In the genomic region with DNA sequence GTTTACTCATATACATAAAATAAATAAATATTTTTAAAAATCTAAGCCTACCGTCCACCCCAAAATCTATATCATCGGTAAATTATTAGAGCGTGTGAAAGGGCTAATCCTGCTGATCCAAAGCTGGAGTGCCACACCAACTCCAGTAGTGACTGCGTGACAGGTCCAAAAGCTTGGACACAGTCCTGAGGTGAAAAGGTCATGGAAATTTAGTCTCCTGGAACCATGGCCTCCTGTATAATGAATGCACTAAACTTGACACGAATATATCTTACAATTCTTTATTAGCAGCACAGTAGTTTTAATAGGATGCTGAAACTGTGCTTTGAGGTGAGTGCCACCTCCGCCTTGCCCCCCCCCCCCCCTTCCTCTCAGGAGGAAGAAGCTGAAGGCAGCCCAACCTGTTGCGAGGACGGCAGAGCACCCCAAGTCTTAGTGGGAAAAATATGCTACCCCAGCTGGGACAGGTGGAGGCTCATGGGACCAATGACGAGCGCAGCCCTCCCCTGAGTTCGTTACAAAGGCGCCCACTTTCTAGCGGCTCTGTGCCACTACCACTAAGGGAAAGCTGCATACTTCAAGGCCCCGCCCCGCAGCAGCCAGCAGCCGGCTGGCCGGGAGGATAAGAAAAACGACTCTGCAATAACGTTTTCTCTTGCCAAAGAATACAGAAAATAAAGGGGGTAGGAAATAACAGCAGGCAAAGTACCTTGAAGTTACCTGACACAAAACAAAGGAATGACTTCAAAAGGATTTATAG, we compare ENCODE assay signal across 8 mouse cellular contexts. TPM values are rescaled to one million over a fixed set of nuclear protein-coding genes. Genes with fewer than 3 reads are reported as not detected.
A peak's percentile ranks its signal among the peaks of the same experiment; 100 is the strongest.
DNase-seq lines count a peak whose midpoint lies in the region; ATAC-seq and TF ChIP-seq lines count a peak whose summit lies in the region.

No protein-coding gene starts in this region.

- no peak for TF ChIP-seq CTCF in lung, postnatal 0 days (IDR thresholded peaks at IDR 0.05)

- H3K9ac ChIP-seq in forebrain, embryonic 13.5 days, result no peak overlapping the region; the same call in 1 of the 2 replicates
- H3K9ac ChIP-seq in kidney, embryonic 14.5 days (ENCODE audit: low read depth, low read length), result 0 out of 2 replicates have a peak overlapping the region, but pooled peaks have one; percentile 23
- H3K9ac ChIP-seq in lung, postnatal 0 days (replicated peaks; ENCODE audit: low read depth), result no peak overlapping the region

- DNase-seq in left cerebral cortex, postnatal 4 days, result peak; percentile 6
- DNase-seq in left cerebral cortex, adult 9 months (ENCODE audit: low spot score in 2 of 2), result no peak
- peak; percentile 40 for DNase-seq in lung, postnatal 0 days (ENCODE audit: low spot score)
- peak; percentile 74 to 83 for DNase-seq in spleen, postnatal 4 days (ENCODE audit: low spot score in 2 of 2)
- no peak for DNase-seq in cerebellum, postnatal 4 days (ENCODE audit: low spot score in 2 of 2)

- TF ChIP-seq EP300 in lung, postnatal 0 days (IDR thresholded peaks at IDR 0.05), result no peak

- no peaks in the 10 kb centered on the region for H3K9me3 ChIP-seq in forebrain, embryonic 13.5 days (replicated peaks)
- H3K9me3 ChIP-seq in kidney, embryonic 14.5 days (ENCODE audit: control insufficient read depth, low read length), result no peaks in the 10 kb centered on the region
- H3K9me3 ChIP-seq in lung, postnatal 0 days (ENCODE audit: low read length), result no peaks in the 10 kb centered on the region

- peak; percentile 81; the same call in 1 of the 2 replicates for ATAC-seq in forebrain, embryonic 13.5 days
- ATAC-seq in kidney, embryonic 14.5 days (ENCODE audit: low FRiP score, low TSS enrichment), result peak; percentile 85
- peak; percentile 72 for ATAC-seq in lung, postnatal 0 days
- no peak for ATAC-seq in inflammation-experienced regulatory T-cells, adult 6 months

- H3K36me3 ChIP-seq in forebrain, embryonic 13.5 days (ENCODE audit: poor library complexity, severe bottlenecking), result no peaks in the 10 kb centered on the region
- no peaks in the 10 kb centered on the region for H3K36me3 ChIP-seq in kidney, embryonic 14.5 days (ENCODE audit: control insufficient read depth, insufficient read depth, low read length)
- no peaks in the 10 kb centered on the region for H3K36me3 ChIP-seq in lung, postnatal 0 days (ENCODE audit: insufficient read depth, low read length)

- no peaks in the 10 kb centered on the region for H3K27me3 ChIP-seq in forebrain, embryonic 13.5 days
- H3K27me3 ChIP-seq in kidney, embryonic 14.5 days (ENCODE audit: control insufficient read depth, insufficient read depth, low read length), result no peaks in the 10 kb centered on the region
- H3K27me3 ChIP-seq in lung, postnatal 0 days (replicated peaks; ENCODE audit: insufficient read depth, low read length), result no peaks in the 10 kb centered on the region

- H3K4me1 ChIP-seq in forebrain, embryonic 13.5 days, result 0 out of 2 replicates have a peak, but pooled peaks cover 5% of the 10 kb centered on the region
- H3K4me1 ChIP-seq in kidney, embryonic 14.5 days (ENCODE audit: control insufficient read depth, insufficient read depth, low read length), result no peaks in the 10 kb centered on the region
- no peaks in the 10 kb centered on the region for H3K4me1 ChIP-seq in lung, postnatal 0 days (ENCODE audit: insufficient read depth, low read depth, low read length)

- H3K27ac ChIP-seq in forebrain, embryonic 13.5 days, result no peak overlapping the region
- H3K27ac ChIP-seq in kidney, embryonic 14.5 days (ENCODE audit: low read depth, low read length), result no peak overlapping the region
- H3K27ac ChIP-seq in lung, postnatal 0 days (ENCODE audit: low read length), result no peak overlapping the region

- H3K4me3 ChIP-seq in forebrain, embryonic 13.5 days, result peak overlapping the region; percentile 24; the same call in 1 of the 2 replicates
- peak overlapping the region; percentile 10; the same call in 1 of the 2 replicates for H3K4me3 ChIP-seq in kidney, embryonic 14.5 days (ENCODE audit: low read length)
- no peak overlapping the region; the same call in 1 of the 2 replicates for H3K4me3 ChIP-seq in lung, postnatal 0 days (ENCODE audit: low read depth, low read length)

- intact Hi-C loops in left cerebral cortex, postnatal 4 days (cut with DNase I), result no loop called here

- peak overlapping the region; percentile 55 for H3K4me2 ChIP-seq in forebrain, embryonic 13.5 days
- H3K4me2 ChIP-seq in kidney, embryonic 14.5 days (replicated peaks; ENCODE audit: low read depth, low read length), result peak overlapping the region; percentile 41
- H3K4me2 ChIP-seq in lung, postnatal 0 days (replicated peaks; ENCODE audit: low read depth, low read length), result peak overlapping the region; percentile 45

- 19% methylated on average over 19 of the region's 19 CpGs for WGBS in forebrain, embryonic 13.5 days
- WGBS in kidney, embryonic 14.5 days, result 16% methylated on average over 19 of the region's 19 CpGs
- 19% methylated on average over 19 of the region's 19 CpGs for WGBS in lung, postnatal 0 days

RNA-seq across cellular contexts. Expression of gene Acnat1, which starts 4.6 kb away (rescaled TPM):
- under 1 TPM; 0.42 to 0.68 TPM for total RNA-seq in left cerebral cortex, postnatal 4 days (2021)
- not detected in 2 replicates for polyA plus RNA-seq in forebrain, embryonic 13.5 days (2015; fragmentation: Nextera tagmentation; extraction: Ambion mirVana)
- polyA plus RNA-seq in kidney, embryonic 14.5 days (2014; fragmentation: Nextera tagmentation; extraction: Ambion mirVana), result not detected in 2 replicates
- 0.29 TPM in 1 of 2 replicates, not detected in the other for polyA plus RNA-seq in lung, postnatal 0 days (2015; fragmentation: Nextera tagmentation; extraction: Ambion mirVana)
- not detected for polyA plus RNA-seq in inflammation-experienced regulatory T-cells, adult 6 months (2017; shearing (Covaris generic))

RNA-seq across cellular contexts. Expression of gene Baat, which starts 28.1 kb away (rescaled TPM):
- under 1 TPM in 1 of 2 experiments, not detected in 1; 0.38 TPM for total RNA-seq in left cerebral cortex, postnatal 4 days (2021)
- polyA plus RNA-seq in forebrain, embryonic 13.5 days (2015; fragmentation: Nextera tagmentation; extraction: Ambion mirVana), result 0.14 TPM in 1 of 2 replicates, not detected in the other
- polyA plus RNA-seq in kidney, embryonic 14.5 days (2014; fragmentation: Nextera tagmentation; extraction: Ambion mirVana), result 0.16 TPM in 1 of 2 replicates, not detected in the other
- polyA plus RNA-seq in lung, postnatal 0 days (2015; fragmentation: Nextera tagmentation; extraction: Ambion mirVana), result not detected in 2 replicates
- polyA plus RNA-seq in inflammation-experienced regulatory T-cells, adult 6 months (2017; shearing (Covaris generic)), result not detected

RNA-seq across cellular contexts. Expression of gene Mrpl50, which starts 42.6 kb away (rescaled TPM):
- total RNA-seq in left cerebral cortex, postnatal 4 days (2021), result 10 to 100 TPM; 40.3 to 41.0 TPM
- polyA plus RNA-seq in forebrain, embryonic 13.5 days (2015; fragmentation: Nextera tagmentation; extraction: Ambion mirVana), result 82.1 and 82.3 TPM in 2 replicates
- 86.6 and 90.7 TPM in 2 replicates for polyA plus RNA-seq in kidney, embryonic 14.5 days (2014; fragmentation: Nextera tagmentation; extraction: Ambion mirVana)
- 30.6 and 31.8 TPM in 2 replicates for polyA plus RNA-seq in lung, postnatal 0 days (2015; fragmentation: Nextera tagmentation; extraction: Ambion mirVana)
- 10 to 100 TPM; 29.4 to 38.3 (median 36.0) TPM for polyA plus RNA-seq in inflammation-experienced regulatory T-cells, adult 6 months (2017; shearing (Covaris generic))

RNA-seq across cellular contexts. Expression of gene Zfp189, which starts 42.7 kb away (rescaled TPM):
- 1 to 10 TPM; 9.2 to 9.3 TPM for total RNA-seq in left cerebral cortex, postnatal 4 days (2021)
- polyA plus RNA-seq in forebrain, embryonic 13.5 days (2015; fragmentation: Nextera tagmentation; extraction: Ambion mirVana), result 13.3 and 13.8 TPM in 2 replicates
- 5.9 and 10.4 TPM in 2 replicates for polyA plus RNA-seq in kidney, embryonic 14.5 days (2014; fragmentation: Nextera tagmentation; extraction: Ambion mirVana)
- polyA plus RNA-seq in lung, postnatal 0 days (2015; fragmentation: Nextera tagmentation; extraction: Ambion mirVana), result 4.7 and 4.8 TPM in 2 replicates
- polyA plus RNA-seq in inflammation-experienced regulatory T-cells, adult 6 months (2017; shearing (Covaris generic)), result 1 to 10 TPM; 3.0 to 5.2 (median 3.5) TPM

Comparison
In these comparisons a context has a peak if more than half of its experiments do, and no peak if none do; other contexts are left out.
1. DNase-seq: peak in left cerebral cortex, postnatal 4 days (single experiment), lung, postnatal 0 days (single experiment) and spleen, postnatal 4 days (2 of 2); none in left cerebral cortex, adult 9 months (0 of 2) and cerebellum, postnatal 4 days (0 of 2).
2. Peak in every context shown above with its lines, with median percentiles within 50 percentile points of each other: H3K4me2 ChIP-seq.